Mouse (Mus musculus) kidney, embryonic 15.5 days (tissue): Measurements from ENCODE around the gene Heatr4. TPM values are rescaled to one million over a fixed set of nuclear protein-coding genes. Genes with fewer than 3 reads are reported as not detected.

Experiments used
- ATAC-seq: fragments of 200-750 bp; cut with Nextera tagmentation; replicated peaks from 2 replicates; pipeline ENCODE4 v1.8.0; 2017; ENCODE audit warnings: moderate TSS enrichment; ENCODE audit not compliant: low FRiP score
- H3K27ac ChIP-seq: fragments of 300-500 bp; sonication (generic); 2 replicates; pipeline ENCODE4 v1.5.1; 2015; ENCODE audit warnings: mild to moderate bottlenecking, inconsistent platforms
- H3K27me3 ChIP-seq: fragments of 300-500 bp; sonication (generic); 2 replicates; pipeline ENCODE4 v1.6.1; 2015; ENCODE audit warnings: inconsistent platforms
- H3K36me3 ChIP-seq: fragments of 300-500 bp; sonication (generic); 2 replicates; pipeline ENCODE4 v1.6.1; 2015; ENCODE audit warnings: inconsistent platforms
- H3K4me1 ChIP-seq: fragments of 300-500 bp; sonication (generic); 2 replicates; pipeline ENCODE4 v1.6.1; 2015; ENCODE audit warnings: inconsistent platforms
- H3K4me2 ChIP-seq: fragments of 300-500 bp; sonication (generic); 2 replicates; pipeline ENCODE4 v1.6.1; 2015; ENCODE audit warnings: moderate library complexity, mild to moderate bottlenecking, inconsistent platforms
- H3K4me3 ChIP-seq: fragments of 300-500 bp; sonication (generic); replicated peaks from 2 replicates; pipeline ENCODE4 v1.5.1; 2015; ENCODE audit warnings: mild to moderate bottlenecking, inconsistent platforms
- H3K9ac ChIP-seq: fragments of 300-500 bp; sonication (generic); 2 replicates; pipeline ENCODE4 v1.6.1; 2015; ENCODE audit warnings: mild to moderate bottlenecking, inconsistent platforms
- H3K9me3 ChIP-seq: fragments of 300-500 bp; sonication (generic); replicated peaks from 2 replicates; pipeline ENCODE4 v1.6.1; 2016; ENCODE audit warnings: inconsistent platforms
- WGBS: fragments of 180-500 bp; shearing (Covaris S2); methylation state at CpG from one replicate; pipeline ENCODE4 v1.1.7; 2015; ENCODE audit warnings: mixed read lengths; 5-methylcytosine and 5-hydroxymethylcytosine counted together
- polyA plus RNA-seq: library from polyadenylated mRNA; unstranded; fragments of >200 nt; fragmentation: Nextera tagmentation; extraction: Ambion mirVana; gene quantifications from 2 replicates; pipeline ENCODE4 v1.2.1, GENCODE M21; 2015

Gene Heatr4
- polyA plus RNA-seq, 1 experiment from 2014 or later, result not detected

DNA sequence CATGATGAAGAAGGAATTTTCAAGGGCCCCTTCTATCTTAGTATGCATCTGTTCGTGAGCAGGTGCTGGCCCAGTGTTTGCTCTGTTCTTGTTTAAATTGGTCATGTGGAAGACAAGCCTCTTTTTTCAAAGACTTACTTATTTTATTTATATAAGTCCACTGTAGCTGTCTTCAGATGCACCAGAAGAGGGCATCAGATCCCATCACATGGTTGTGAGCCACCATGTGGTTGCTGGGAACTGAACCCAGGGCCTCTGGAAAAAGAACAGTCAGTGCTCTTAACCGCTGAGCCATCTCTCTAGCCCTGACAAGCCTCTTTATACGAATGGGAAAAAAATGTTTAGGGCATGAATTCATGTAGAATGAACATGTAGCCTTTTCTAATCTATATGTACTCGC, 4.7 kb upstream of the Heatr4 start:
- no peak overlapping the region for H3K27ac ChIP-seq
- H3K4me2 ChIP-seq, result no peak overlapping the region
- ATAC-seq, result no peak
- WGBS, result 98% methylated on average over 4 of the region's 4 CpGs
- H3K9ac ChIP-seq, result no peak overlapping the region
- no peaks in the 10 kb centered on the region for H3K27me3 ChIP-seq
- no peaks in the 10 kb centered on the region; the same call in 1 of the 2 replicates for H3K9me3 ChIP-seq
- H3K4me1 ChIP-seq, result peaks cover 20% of the 10 kb centered on the region
- no peak overlapping the region for H3K4me3 ChIP-seq
- peaks cover 22% of the 10 kb centered on the region for H3K36me3 ChIP-seq

DNA sequence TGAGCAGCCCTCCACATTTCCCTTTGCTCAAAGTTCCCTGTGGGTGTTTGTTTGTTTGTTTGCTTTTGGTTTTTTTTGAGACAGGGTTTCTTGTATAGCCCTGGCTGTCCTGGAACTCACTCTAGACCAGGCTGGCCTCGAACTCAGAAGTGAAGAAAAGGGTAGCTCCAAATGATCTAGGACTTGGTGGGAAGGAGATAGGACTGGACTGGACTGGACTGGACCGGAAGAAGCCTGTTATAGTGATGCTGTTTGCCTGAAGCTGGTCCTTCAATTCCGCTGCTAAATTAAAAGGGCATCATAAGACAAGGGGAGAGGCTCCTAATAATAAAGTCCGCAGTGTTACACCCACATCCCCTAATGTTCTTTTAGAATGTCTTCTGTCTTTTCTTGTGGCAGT, 3.8 kb upstream of the Heatr4 start:
- Histone ChIP-seq H3K4me3 (peak overlapping the region; percentile 65), H3K27me3 (no peaks in the 10 kb centered on the region), H3K4me1 (peaks cover 20% of the 10 kb centered on the region), H3K4me2 (peak overlapping the region; percentile 80), H3K36me3 (peaks cover 15% of the 10 kb centered on the region), H3K9me3 (no peaks in the 10 kb centered on the region; the same call in 1 of the 2 replicates), H3K27ac (peak overlapping the region; percentile 94; the same call in 1 of the 2 replicates), H3K9ac (peak overlapping the region; percentile 76)
- no peak for ATAC-seq
- WGBS, result 56% methylated on average over 4 of the region's 4 CpGs

DNA sequence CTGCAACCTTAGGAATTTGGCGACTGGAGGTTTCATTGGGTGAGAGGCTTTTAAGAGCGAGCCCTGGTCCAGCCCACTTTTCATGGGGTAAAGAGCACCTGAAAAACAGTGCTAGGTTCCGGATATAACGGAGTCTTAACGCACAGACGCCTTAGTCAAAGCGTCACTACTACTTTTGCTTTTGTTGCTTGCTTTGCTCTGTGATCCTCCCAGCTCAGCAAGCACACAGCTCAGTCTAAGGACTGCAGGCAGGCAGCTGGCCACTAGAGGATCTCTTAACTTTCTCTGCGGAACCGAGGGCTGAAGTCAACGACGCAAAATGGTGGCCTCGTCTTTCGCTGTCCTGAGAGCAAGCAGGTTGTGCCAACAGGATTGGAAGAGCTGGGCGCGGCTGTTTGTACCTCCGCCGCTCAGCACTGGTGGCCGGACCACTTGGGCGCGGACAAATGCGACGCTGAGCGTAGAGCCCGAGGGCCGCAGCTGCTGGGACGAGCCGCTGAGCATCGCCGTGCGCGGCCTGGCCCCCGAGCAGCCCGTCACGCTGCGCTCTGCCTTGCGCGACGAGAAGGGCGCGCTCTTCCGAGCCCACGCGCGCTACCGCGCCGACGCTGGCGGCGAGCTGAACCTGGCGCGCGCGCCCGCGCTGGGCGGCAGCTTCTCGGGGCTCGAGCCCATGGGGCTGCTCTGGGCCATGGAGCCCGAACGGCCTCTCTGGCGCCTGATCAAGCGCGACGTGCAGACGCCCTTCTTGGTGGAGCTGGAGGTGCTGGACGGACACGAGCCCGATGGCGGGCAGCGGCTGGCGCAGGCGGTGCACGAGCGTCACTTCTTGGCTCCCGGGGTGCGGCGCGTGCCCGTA, 3.2 kb upstream of the Heatr4 start, which contains the start of gene Acot2:
Acot2 (plus strand) TSS at position 279 of the 859 bp plus-strand sequence.
- Histone ChIP-seq H3K4me3 (peak within 1 kb of the TSS; percentile 65), H3K27ac (peak within 1 kb of the TSS; percentile 94), H3K27me3 (no peaks in the 10 kb centered on the region), H3K36me3 (peaks cover 8% of the 10 kb centered on the region; the same call in 1 of the 2 replicates), H3K4me1 (peaks cover 20% of the 10 kb centered on the region), H3K4me2 (peak within 1 kb of the TSS; percentile 80), H3K9me3 (no peaks in the 10 kb centered on the region; the same call in 1 of the 2 replicates), H3K9ac (peak within 1 kb of the TSS; percentile 76)
- ATAC-seq, result peak; percentile 90
- under 1% methylated on average over 80 of the region's 80 CpGs for WGBS

DNA sequence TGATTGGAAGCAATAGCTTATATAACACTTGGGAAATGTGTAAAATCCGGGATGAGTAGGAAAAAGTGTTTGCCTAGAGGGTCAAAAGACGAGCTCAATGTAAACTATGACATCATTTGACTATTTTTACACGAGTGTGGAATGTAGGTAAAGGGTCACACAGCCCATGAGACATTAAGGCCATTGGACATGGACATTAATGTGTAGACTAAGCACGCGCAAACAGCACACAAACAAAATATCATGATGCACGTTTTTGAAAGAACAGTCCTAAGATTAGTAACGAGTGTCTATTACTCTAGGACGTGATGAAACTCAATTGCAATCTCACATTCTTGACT, 2.6 kb upstream of the Heatr4 start:
- Histone ChIP-seq H3K9ac (peak overlapping the region; percentile 76; the same call in 1 of the 2 replicates), H3K4me3 (peak overlapping the region; percentile 65), H3K4me2 (peak overlapping the region; percentile 80), H3K27ac (peak overlapping the region; percentile 94), H3K36me3 (peaks cover 7% of the 10 kb centered on the region; the same call in 1 of the 2 replicates), H3K9me3 (no peaks in the 10 kb centered on the region; the same call in 1 of the 2 replicates), H3K27me3 (no peaks in the 10 kb centered on the region), H3K4me1 (peaks cover 23% of the 10 kb centered on the region)
- 0 out of 2 replicates have a peak, but pooled peaks have one; percentile 1 for ATAC-seq
- WGBS, result 20% methylated on average over 8 of the region's 8 CpGs

DNA sequence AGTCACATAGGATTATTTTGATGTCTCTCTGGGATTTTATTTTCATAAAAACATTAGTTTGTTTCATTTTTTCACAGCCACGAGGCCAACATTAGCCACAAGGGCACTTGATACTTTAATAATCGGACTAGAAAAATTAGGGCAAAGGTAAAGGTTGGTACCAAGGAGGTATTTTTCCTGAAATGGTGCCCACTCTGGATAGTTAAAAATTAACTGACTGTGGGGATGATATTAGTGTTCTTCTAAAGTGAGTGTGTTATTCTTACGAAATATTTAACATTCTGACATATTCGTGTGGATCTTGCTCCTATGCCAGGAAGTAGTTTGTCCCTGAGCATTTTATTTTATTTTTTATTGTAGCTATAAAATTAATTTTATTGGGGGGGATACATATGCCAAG, 3.0 kb downstream of the Heatr4 start:
- Histone ChIP-seq H3K4me1 (peaks cover 9% of the 10 kb centered on the region; the same call in 1 of the 2 replicates), H3K9me3 (no peaks in the 10 kb centered on the region), H3K9ac (no peak overlapping the region), H3K36me3 (no peaks in the 10 kb centered on the region), H3K27ac (no peak overlapping the region), H3K27me3 (no peaks in the 10 kb centered on the region), H3K4me3 (no peak overlapping the region), H3K4me2 (no peak overlapping the region)
- ATAC-seq, result no peak
- 87% methylated on average over 4 of the region's 4 CpGs for WGBS

DNA sequence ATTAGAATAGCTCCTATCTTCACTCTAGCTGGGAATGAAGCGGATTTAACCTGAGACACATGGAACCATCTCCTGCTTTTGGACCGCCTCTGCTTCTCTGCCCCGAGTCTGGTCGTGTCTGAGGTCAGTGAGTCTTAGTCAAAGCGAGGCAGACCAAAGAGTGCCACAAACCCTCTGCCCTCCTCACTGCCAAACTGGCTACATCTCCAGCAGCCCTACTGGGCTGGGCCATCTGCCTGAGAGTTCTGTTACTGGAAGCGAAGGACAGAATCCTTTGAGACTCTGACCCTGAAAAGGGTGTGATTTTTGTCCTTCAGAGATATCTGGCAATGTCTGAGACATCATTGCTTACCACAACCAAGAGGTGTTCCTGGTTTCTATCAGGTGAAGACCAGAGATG, 5.8 kb downstream of the Heatr4 start:
- no peaks in the 10 kb centered on the region for H3K9me3 ChIP-seq
- H3K4me2 ChIP-seq, result no peak overlapping the region
- no peaks in the 10 kb centered on the region for H3K36me3 ChIP-seq
- H3K9ac ChIP-seq, result no peak overlapping the region
- H3K4me3 ChIP-seq, result no peak overlapping the region
- 91% methylated on average over 6 of the region's 6 CpGs for WGBS
- H3K27me3 ChIP-seq, result no peaks in the 10 kb centered on the region
- peaks cover 6% of the 10 kb centered on the region; the same call in 1 of the 2 replicates for H3K4me1 ChIP-seq
- no peak for ATAC-seq
- no peak overlapping the region for H3K27ac ChIP-seq

DNA sequence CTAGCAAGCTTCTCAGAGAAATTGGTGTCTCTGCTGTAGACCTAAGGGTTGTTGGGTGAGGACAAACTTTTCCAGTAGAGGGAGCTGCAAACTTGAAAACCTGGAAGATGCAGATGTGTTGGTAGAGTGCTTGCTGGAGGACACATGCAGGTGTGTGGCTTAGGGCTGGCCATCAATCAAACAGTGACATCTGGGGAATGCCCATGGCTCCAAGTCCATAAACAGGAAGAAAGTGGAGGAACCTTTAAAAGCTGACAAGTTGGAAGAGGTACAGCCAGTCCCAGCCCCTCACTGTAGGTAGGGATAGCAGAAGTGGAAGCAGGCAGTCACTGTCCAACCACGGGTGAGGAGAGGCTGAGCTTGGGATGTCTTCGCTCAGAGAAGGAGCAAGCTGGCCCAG, 12.5 kb downstream of the Heatr4 start:
- no peak overlapping the region for H3K4me2 ChIP-seq
- ATAC-seq, result peak; percentile 70; the same call in 1 of the 2 replicates
- WGBS, result 63% methylated on average over 2 of the region's 2 CpGs
- no peaks in the 10 kb centered on the region for H3K4me1 ChIP-seq
- H3K9ac ChIP-seq, result no peak overlapping the region
- no peaks in the 10 kb centered on the region for H3K9me3 ChIP-seq
- no peaks in the 10 kb centered on the region for H3K36me3 ChIP-seq
- H3K27ac ChIP-seq, result no peak overlapping the region
- no peaks in the 10 kb centered on the region for H3K27me3 ChIP-seq
- H3K4me3 ChIP-seq, result no peak overlapping the region

DNA sequence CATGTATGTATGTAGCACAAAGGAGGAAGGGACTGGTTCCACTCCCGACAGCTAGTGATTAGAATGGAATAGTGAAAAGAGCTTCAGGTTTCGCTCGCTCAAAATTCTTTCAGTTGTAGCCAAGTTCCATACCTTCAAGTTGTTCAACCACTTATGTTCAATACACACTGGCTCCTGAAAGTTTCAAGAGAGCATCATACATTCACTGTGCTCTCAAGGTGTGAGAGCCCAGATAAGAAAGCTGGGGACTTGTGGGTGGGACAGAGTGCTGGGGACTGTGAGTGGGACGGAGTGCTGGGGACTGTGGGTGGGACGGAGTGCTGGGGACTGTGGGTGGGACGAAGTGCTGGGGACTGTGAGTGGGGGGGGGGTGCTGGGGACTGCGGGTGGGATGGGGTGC, 19.4 kb downstream of the Heatr4 start:
- H3K9ac ChIP-seq, result no peak overlapping the region
- no peak for ATAC-seq
- H3K27ac ChIP-seq, result no peak overlapping the region
- no peaks in the 10 kb centered on the region for H3K9me3 ChIP-seq
- WGBS, result 80% methylated on average over 7 of the region's 7 CpGs
- H3K4me2 ChIP-seq, result no peak overlapping the region
- no peaks in the 10 kb centered on the region for H3K27me3 ChIP-seq
- H3K36me3 ChIP-seq, result no peaks in the 10 kb centered on the region
- H3K4me1 ChIP-seq, result no peaks in the 10 kb centered on the region
- H3K4me3 ChIP-seq, result no peak overlapping the region

DNA sequence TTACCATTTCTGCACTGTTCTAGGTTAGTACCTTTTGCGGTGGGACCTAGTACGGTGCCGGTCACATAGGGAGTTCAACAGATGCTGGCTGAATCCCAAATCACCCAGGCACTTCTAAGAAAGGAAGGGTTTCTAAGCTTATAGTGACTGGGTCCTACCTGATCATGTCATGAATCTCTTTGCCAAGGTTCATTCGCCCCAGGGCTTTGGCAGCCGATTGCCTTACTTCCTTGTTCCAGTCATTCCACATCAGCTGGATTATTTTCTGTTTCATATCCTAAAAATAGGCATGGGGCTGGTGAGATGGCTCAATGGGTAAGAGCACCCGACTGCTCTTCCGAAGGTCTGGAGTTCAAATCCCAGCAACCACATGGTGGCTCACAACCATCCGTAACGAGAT, 26.4 kb downstream of the Heatr4 start:
- H3K4me2 ChIP-seq, result no peak overlapping the region
- H3K36me3 ChIP-seq, result peaks cover 20% of the 10 kb centered on the region
- H3K4me1 ChIP-seq, result peaks cover 12% of the 10 kb centered on the region
- no peak for ATAC-seq
- no peaks in the 10 kb centered on the region for H3K9me3 ChIP-seq
- no peak overlapping the region for H3K9ac ChIP-seq
- no peak overlapping the region for H3K27ac ChIP-seq
- no peaks in the 10 kb centered on the region for H3K27me3 ChIP-seq
- WGBS, result 94% methylated on average over 9 of the region's 9 CpGs
- H3K4me3 ChIP-seq, result no peak overlapping the region

DNA sequence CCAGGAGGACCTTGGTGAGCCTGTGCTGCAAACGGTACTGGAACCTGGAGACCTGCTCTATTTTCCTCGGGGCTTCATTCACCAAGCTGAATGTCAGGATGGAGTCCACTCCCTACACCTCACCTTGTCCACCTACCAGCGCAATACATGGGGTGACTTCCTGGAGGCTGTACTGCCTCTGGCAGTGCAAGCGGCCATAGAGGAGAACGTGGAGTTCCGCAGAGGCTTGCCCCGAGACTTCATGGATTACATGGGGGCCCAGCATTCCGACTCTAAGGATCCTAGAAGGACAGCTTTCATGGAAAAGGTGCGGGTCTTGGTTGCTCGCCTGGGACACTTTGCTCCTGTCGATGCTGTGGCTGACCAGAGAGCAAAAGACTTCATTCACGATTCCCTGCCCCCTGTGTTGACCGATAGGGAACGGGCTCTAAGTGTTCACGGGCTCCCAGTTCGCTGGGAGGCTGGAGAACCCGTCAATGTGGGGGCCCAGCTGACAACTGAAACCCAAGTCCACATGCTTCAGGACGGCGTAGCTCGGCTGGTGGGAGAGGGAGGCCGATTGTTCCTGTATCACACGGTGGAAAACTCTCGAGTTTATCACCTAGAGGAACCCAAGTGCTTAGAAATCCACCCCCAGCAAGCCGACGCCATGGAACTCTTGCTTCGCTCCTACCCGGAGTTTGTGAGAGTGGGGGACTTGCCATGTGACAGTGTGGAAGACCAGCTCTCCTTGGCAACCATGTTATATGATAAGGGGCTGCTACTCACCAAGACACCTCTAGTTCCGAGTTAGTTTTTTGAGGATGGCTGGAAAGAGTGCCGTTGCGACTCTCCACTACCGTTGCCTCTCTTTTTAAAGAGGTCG, 32.7 kb downstream of the Heatr4 start:
- WGBS, result 50% methylated on average over 32 of the region's 32 CpGs
- Histone ChIP-seq H3K4me2 (peak overlapping the region; percentile 81), H3K27ac (no peak overlapping the region), H3K27me3 (no peaks in the 10 kb centered on the region), H3K9me3 (no peaks in the 10 kb centered on the region), H3K9ac (peak overlapping the region; percentile 84), H3K4me1 (peaks cover 41% of the 10 kb centered on the region), H3K36me3 (peaks cover 31% of the 10 kb centered on the region), H3K4me3 (peak overlapping the region; percentile 89)
- no peak for ATAC-seq

DNA sequence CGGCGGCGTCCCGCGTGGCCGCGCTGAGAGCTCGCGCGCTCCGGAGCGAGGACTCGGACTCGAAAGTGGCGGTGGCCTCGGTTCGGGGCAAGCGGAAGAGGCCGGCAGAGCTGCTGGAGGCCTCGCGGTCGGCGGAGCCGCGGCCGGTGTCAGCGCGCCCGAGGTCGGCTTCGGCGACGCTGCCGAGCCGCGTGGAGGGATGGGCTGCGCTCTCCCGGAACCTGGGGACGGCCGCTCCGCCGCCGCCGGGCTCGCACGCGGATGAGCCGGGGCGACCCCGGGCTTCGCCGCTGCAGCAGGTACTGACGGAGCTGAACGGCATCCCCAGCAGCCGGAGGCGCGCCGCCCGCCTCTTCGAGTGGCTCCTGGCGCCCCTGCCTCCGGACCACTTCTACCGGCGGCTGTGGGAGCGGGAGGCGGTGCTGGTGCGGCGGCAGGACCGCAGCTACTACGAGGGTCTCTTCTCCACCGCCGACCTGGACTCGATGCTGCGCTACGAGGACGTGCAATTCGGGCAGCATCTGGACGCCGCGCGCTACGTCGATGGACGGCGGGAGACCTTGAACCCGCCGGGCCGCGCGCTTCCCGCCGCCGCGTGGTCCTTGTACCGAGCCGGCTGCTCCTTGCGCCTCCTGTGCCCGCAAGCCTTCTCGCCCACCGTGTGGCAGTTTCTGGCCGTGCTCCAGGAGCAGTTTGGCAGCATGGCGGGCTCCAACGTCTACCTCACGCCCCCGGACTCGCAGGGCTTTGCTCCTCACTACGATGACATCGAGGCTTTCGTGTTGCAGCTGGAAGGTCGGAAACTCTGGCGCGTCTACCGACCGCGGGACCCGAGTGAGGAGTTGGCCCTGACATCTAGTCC, 33.6 kb downstream of the Heatr4 start:
- H3K27me3 ChIP-seq, result no peaks in the 10 kb centered on the region
- peak overlapping the region; percentile 87 for H3K27ac ChIP-seq
- H3K9ac ChIP-seq, result peak overlapping the region; percentile 84
- ATAC-seq, result peak; percentile 59
- 0 out of 2 replicates have a peak, but pooled peaks cover 2% of the 10 kb centered on the region for H3K9me3 ChIP-seq
- peak overlapping the region; percentile 89 for H3K4me3 ChIP-seq
- H3K4me2 ChIP-seq, result peak overlapping the region; percentile 81
- H3K36me3 ChIP-seq, result peaks cover 26% of the 10 kb centered on the region
- peaks cover 41% of the 10 kb centered on the region for H3K4me1 ChIP-seq
- under 1% methylated on average over 116 of the region's 116 CpGs for WGBS
